Mouse (Mus musculus) adrenal gland, postnatal 10 days (tissue): ENCODE results near the gene Zc2hc1c. TPM values are rescaled to one million over a fixed set of nuclear protein-coding genes. Genes with fewer than 3 reads are reported as not detected.
A peak's percentile ranks its signal among the peaks of the same experiment; 100 is the strongest.

Experiments used
- DNase-seq: peaks from one replicate; pipeline ENCODE4 v3.0.0; 2021; ENCODE audit warnings: mixed read lengths
- total RNA-seq, 2 experiments: library from RNA; stranded (reverse); gene quantifications; 2 replicates each; pipeline ENCODE4 v1.2.3; 2021

Zc2hc1c gene
- total RNA-seq, 2 experiments from 2014 or later = 0.78 to 1.2 TPM

- DNase-seq = no peak
Observed at GRCm38 (mm10) chr12:85284331-85284730, 4.1 kb upstream of the Zc2hc1c start.

GRCm38 (mm10) chr12:85284996-85285395 lies 3.4 kb upstream of the Zc2hc1c start:
- DNase-seq = peak; percentile 19

- DNase-seq = peak; percentile 35
Observed at GRCm38 (mm10) chr12:85286941-85287340, 1.4 kb upstream of the Zc2hc1c start.

GRCm38 (mm10) chr12:85287809-85288485 lies 444 bp upstream of the Zc2hc1c start, which contains the start of gene Acyp1:
Gene Acyp1, minus strand, starts transcription at chr12:85288438.
- DNase-seq = peak; percentile 57

GRCm38 (mm10) chr12:85289157-85290000 lies 988 bp downstream of the Zc2hc1c start:
- DNase-seq = peak; percentile 24

GRCm38 (mm10) chr12:85290633-85291032 lies 2.2 kb downstream of the Zc2hc1c start:
- DNase-seq = no peak

- no peak for DNase-seq
Observed at GRCm38 (mm10) chr12:85291541-85291940, 3.1 kb downstream of the Zc2hc1c start.

GRCm38 (mm10) chr12:85292288-85292687 lies 3.9 kb downstream of the Zc2hc1c start:
- no peak for DNase-seq

GRCm38 (mm10) chr12:85292906-85293305 lies 4.5 kb downstream of the Zc2hc1c start:
- no peak for DNase-seq

GRCm38 (mm10) chr12:85295506-85295905 lies 7.1 kb downstream of the Zc2hc1c start:
- DNase-seq = no peak

- no peak for DNase-seq
Observed at GRCm38 (mm10) chr12:85296915-85297314, 8.5 kb downstream of the Zc2hc1c start.

- DNase-seq = no peak
Observed at GRCm38 (mm10) chr12:85297345-85297997, 9.1 kb downstream of the Zc2hc1c start.

GRCm38 (mm10) chr12:85298127-85298834 lies 9.9 kb downstream of the Zc2hc1c start:
- no peak for DNase-seq

GRCm38 (mm10) chr12:85298835-85299180 lies 10.4 kb downstream of the Zc2hc1c start:
- DNase-seq = peak; percentile 26

- no peak for DNase-seq
Observed at GRCm38 (mm10) chr12:85303256-85303655, 14.9 kb downstream of the Zc2hc1c start.

- DNase-seq = no peak
Observed at GRCm38 (mm10) chr12:85304725-85305124, 16.3 kb downstream of the Zc2hc1c start.

- peak; percentile 89 for DNase-seq
Observed at GRCm38 (mm10) chr12:85305247-85305892, 17.0 kb downstream of the Zc2hc1c start.

GRCm38 (mm10) chr12:85308651-85309050 lies 20.3 kb downstream of the Zc2hc1c start:
- DNase-seq = no peak

- peak; percentile 57 for DNase-seq
Observed at GRCm38 (mm10) chr12:85330153-85330552, 41.8 kb downstream of the Zc2hc1c start.

- DNase-seq = no peak
Observed at GRCm38 (mm10) chr12:85337567-85338311, 49.3 kb downstream of the Zc2hc1c start.

GRCm38 (mm10) chr12:85338815-85339214 lies 50.4 kb downstream of the Zc2hc1c start:
- no peak for DNase-seq
